Mouse (Mus musculus): ENCODE results near the gene Dad1.

The Dad1 gene

GRCm38 (mm10) chr14:54206309-54206708 is 47.6 kb downstream of the Dad1 start:
- DNase-seq (ENCODE audit: low spot score in 2 of 2): no peak

- DNase-seq (ENCODE audit: low spot score in 2 of 2): no peak
These were observed 48.0 kb downstream of the Dad1 start for GRCm38 (mm10) chr14:54205904-54206303.

- DNase-seq (ENCODE audit: low spot score in 2 of 2): no peak
These were observed 49.1 kb downstream of the Dad1 start for GRCm38 (mm10) chr14:54204786-54205185.

- DNase-seq (ENCODE audit: low spot score in 2 of 2): no peak
These were observed 49.6 kb downstream of the Dad1 start for GRCm38 (mm10) chr14:54204311-54204710.

GRCm38 (mm10) chr14:54203776-54204175 is 50.1 kb downstream of the Dad1 start:
- no peak for DNase-seq (ENCODE audit: low spot score in 2 of 2)

- no peak for DNase-seq (ENCODE audit: low spot score in 2 of 2)
These were observed 50.7 kb downstream of the Dad1 start for GRCm38 (mm10) chr14:54203207-54203606.

- no peak for DNase-seq (ENCODE audit: low spot score in 2 of 2)
These were observed 53.5 kb downstream of the Dad1 start for GRCm38 (mm10) chr14:54200363-54200762.

- no peak for DNase-seq (ENCODE audit: low spot score in 2 of 2)
These were observed 54.2 kb downstream of the Dad1 start for GRCm38 (mm10) chr14:54199662-54200061.

- no peak for DNase-seq (ENCODE audit: low spot score in 2 of 2)
These were observed 56.2 kb downstream of the Dad1 start for GRCm38 (mm10) chr14:54197740-54198139.

- no peak for DNase-seq (ENCODE audit: low spot score in 2 of 2)
These were observed 58.0 kb downstream of the Dad1 start for GRCm38 (mm10) chr14:54195838-54196423.

- DNase-seq (ENCODE audit: low spot score in 2 of 2): no peak
These were observed 60.4 kb downstream of the Dad1 start for GRCm38 (mm10) chr14:54193354-54194133.

- no peak for DNase-seq (ENCODE audit: low spot score in 2 of 2)
These were observed 61.4 kb downstream of the Dad1 start for GRCm38 (mm10) chr14:54192462-54192847.

- DNase-seq (ENCODE audit: low spot score in 2 of 2): peak in 1 of 2 experiments; percentile 18
These were observed 62.1 kb downstream of the Dad1 start for GRCm38 (mm10) chr14:54191594-54192461.

- no peak for DNase-seq (ENCODE audit: low spot score in 2 of 2)
These were observed 62.9 kb downstream of the Dad1 start for GRCm38 (mm10) chr14:54191026-54191390.

GRCm38 (mm10) chr14:54190305-54191025 is 63.4 kb downstream of the Dad1 start:
- no peak for DNase-seq (ENCODE audit: low spot score in 2 of 2)

GRCm38 (mm10) chr14:54189255-54189654 is 64.6 kb downstream of the Dad1 start:
- DNase-seq (ENCODE audit: low spot score in 2 of 2): no peak

GRCm38 (mm10) chr14:54187211-54187610 is 66.7 kb downstream of the Dad1 start:
- DNase-seq (ENCODE audit: low spot score in 2 of 2): no peak

Measured in cerebellum, postnatal 4 days (tissue).